Mouse (Mus musculus) heart, embryonic 12.5 days (tissue): ENCODE measurements around the gene Ehf. TPM values are rescaled to one million over a fixed set of nuclear protein-coding genes. Genes with fewer than 3 reads are reported as not detected.

ENCODE experiments used
- ATAC-seq: fragments of 200-750 bp; cut with Nextera tagmentation; 2 replicates; pipeline ENCODE4 v1.8.0; 2017; ENCODE audit warnings: moderate TSS enrichment, moderate library complexity; ENCODE audit not compliant: insufficient number of reproducible peaks, low FRiP score
- H3K27ac ChIP-seq: fragments of 300-500 bp; sonication (generic); 2 replicates; pipeline ENCODE4 v1.5.1; 2016; ENCODE audit warnings: mild to moderate bottlenecking, moderate library complexity; ENCODE audit not compliant: poor library complexity, severe bottlenecking
- H3K27me3 ChIP-seq: fragments of 300-500 bp; sonication (generic); replicated peaks from 2 replicates; pipeline ENCODE4 v1.6.1; 2016; ENCODE audit warnings: mild to moderate bottlenecking, moderate library complexity
- H3K36me3 ChIP-seq: fragments of 300-500 bp; sonication (generic); 2 replicates; pipeline ENCODE4 v1.6.1; 2016; ENCODE audit warnings: mild to moderate bottlenecking, moderate library complexity
- H3K4me1 ChIP-seq: fragments of 300-500 bp; sonication (generic); replicated peaks from 2 replicates; pipeline ENCODE4 v1.6.1; 2016; ENCODE audit warnings: mild to moderate bottlenecking
- H3K4me2 ChIP-seq: fragments of 300-500 bp; sonication (generic); 2 replicates; pipeline ENCODE4 v1.6.1; 2016; ENCODE audit warnings: mild to moderate bottlenecking, moderate library complexity
- H3K4me3 ChIP-seq: fragments of 300-500 bp; sonication (generic); 2 replicates; pipeline ENCODE4 v1.5.1; 2016; ENCODE audit warnings: mild to moderate bottlenecking
- H3K9ac ChIP-seq: fragments of 300-500 bp; sonication (generic); 2 replicates; pipeline ENCODE4 v1.6.1; 2016; ENCODE audit warnings: mild to moderate bottlenecking, moderate library complexity
- H3K9me3 ChIP-seq: fragments of 300-500 bp; sonication (generic); replicated peaks from 2 replicates; pipeline ENCODE4 v1.6.1; 2016; ENCODE audit warnings: mild to moderate bottlenecking, moderate library complexity
- WGBS: fragments of 180-500 bp; shearing (Covaris S2); methylation state at CpG from one replicate; pipeline ENCODE4 v1.1.7; 2016; 5-methylcytosine and 5-hydroxymethylcytosine counted together
- polyA plus RNA-seq: library from polyadenylated mRNA; unstranded; fragments of >200 nt; fragmentation: Nextera tagmentation; extraction: Ambion mirVana; gene quantifications from 2 replicates; pipeline ENCODE4 v1.2.1, GENCODE M21; 2016

The Ehf gene
- polyA plus RNA-seq = 0.26 TPM in 1 of 2 replicates, not detected in the other

- Histone ChIP-seq H3K4me1 (peaks cover 9% of the 10 kb centered on the region), H3K36me3 (no peaks in the 10 kb centered on the region), H3K27ac (no peak within 1 kb of the TSS), H3K9me3 (no peaks in the 10 kb centered on the region), H3K27me3 (peaks cover 16% of the 10 kb centered on the region), H3K4me2 (no peak within 1 kb of the TSS), H3K4me3 (no peak within 1 kb of the TSS), H3K9ac (no peak within 1 kb of the TSS)
- ATAC-seq = no peak
- WGBS = 39% methylated on average over 9 of the region's 9 CpGs
These were observed at the start of gene Ehf for GRCm38 (mm10) chr2:103303132-103303531. Gene Ehf, minus strand, starts transcription at chr2:103303278.

- no peak overlapping the region for H3K27ac ChIP-seq
- peaks cover 4% of the 10 kb centered on the region; the same call in 1 of the 2 replicates for H3K27me3 ChIP-seq
- H3K9me3 ChIP-seq = no peaks in the 10 kb centered on the region
- H3K36me3 ChIP-seq = no peaks in the 10 kb centered on the region
- no peak for ATAC-seq
- no peak overlapping the region for H3K4me3 ChIP-seq
- 0% methylated on average over 5 of the region's 5 CpGs for WGBS
- H3K4me2 ChIP-seq = peak overlapping the region; percentile 55
- peaks cover 3% of the 10 kb centered on the region; the same call in 1 of the 2 replicates for H3K4me1 ChIP-seq
- H3K9ac ChIP-seq = no peak overlapping the region
These were observed 44.4 kb upstream of the Ehf start for GRCm38 (mm10) chr2:103347417-103347891.

- ATAC-seq = no peak
- Histone ChIP-seq H3K4me2 (no peak overlapping the region), H3K4me3 (no peak overlapping the region), H3K4me1 (peaks cover 3% of the 10 kb centered on the region; the same call in 1 of the 2 replicates), H3K9ac (no peak overlapping the region), H3K27me3 (peaks cover 4% of the 10 kb centered on the region; the same call in 1 of the 2 replicates), H3K9me3 (no peaks in the 10 kb centered on the region), H3K27ac (no peak overlapping the region), H3K36me3 (no peaks in the 10 kb centered on the region)
- 73% methylated on average over 3 of the region's 3 CpGs for WGBS
These were observed 43.7 kb upstream of the Ehf start for GRCm38 (mm10) chr2:103346751-103347289.

- Histone ChIP-seq H3K27ac (no peak overlapping the region), H3K4me3 (no peak overlapping the region), H3K9ac (no peak overlapping the region), H3K4me2 (no peak overlapping the region), H3K27me3 (peaks cover 4% of the 10 kb centered on the region; the same call in 1 of the 2 replicates), H3K36me3 (no peaks in the 10 kb centered on the region), H3K9me3 (no peaks in the 10 kb centered on the region), H3K4me1 (peaks cover 3% of the 10 kb centered on the region; the same call in 1 of the 2 replicates)
- ATAC-seq = no peak
- WGBS = 78% methylated on average over 7 of the region's 7 CpGs
These were observed 40.5 kb upstream of the Ehf start for GRCm38 (mm10) chr2:103343611-103344010.

GRCm38 (mm10) chr2:103342123-103342522, 39.0 kb upstream of the Ehf start:
- no peak overlapping the region for H3K4me3 ChIP-seq
- ATAC-seq = no peak
- H3K9ac ChIP-seq = no peak overlapping the region
- no peaks in the 10 kb centered on the region for H3K36me3 ChIP-seq
- peaks cover 4% of the 10 kb centered on the region; the same call in 1 of the 2 replicates for H3K27me3 ChIP-seq
- H3K9me3 ChIP-seq = no peaks in the 10 kb centered on the region
- no peak overlapping the region for H3K4me2 ChIP-seq
- H3K27ac ChIP-seq = no peak overlapping the region
- no peaks in the 10 kb centered on the region for H3K4me1 ChIP-seq
- WGBS = 83% methylated on average over 1 of the region's 1 CpGs

GRCm38 (mm10) chr2:103341375-103341971, 38.4 kb upstream of the Ehf start:
- H3K27ac ChIP-seq = no peak overlapping the region
- ATAC-seq = no peak
- no peaks in the 10 kb centered on the region for H3K4me1 ChIP-seq
- no peak overlapping the region for H3K4me3 ChIP-seq
- no peaks in the 10 kb centered on the region for H3K27me3 ChIP-seq
- no peak overlapping the region for H3K4me2 ChIP-seq
- WGBS = 85% methylated on average over 1 of the region's 1 CpGs
- H3K9ac ChIP-seq = no peak overlapping the region
- H3K36me3 ChIP-seq = no peaks in the 10 kb centered on the region
- H3K9me3 ChIP-seq = no peaks in the 10 kb centered on the region

GRCm38 (mm10) chr2:103338706-103339105, 35.6 kb upstream of the Ehf start:
- no peak overlapping the region for H3K27ac ChIP-seq
- H3K27me3 ChIP-seq = no peaks in the 10 kb centered on the region
- H3K36me3 ChIP-seq = no peaks in the 10 kb centered on the region
- H3K4me1 ChIP-seq = no peaks in the 10 kb centered on the region
- H3K4me2 ChIP-seq = no peak overlapping the region
- 80% methylated on average over 6 of the region's 6 CpGs for WGBS
- no peak for ATAC-seq
- H3K4me3 ChIP-seq = no peak overlapping the region
- no peaks in the 10 kb centered on the region for H3K9me3 ChIP-seq
- H3K9ac ChIP-seq = no peak overlapping the region

GRCm38 (mm10) chr2:103337370-103337769, 34.3 kb upstream of the Ehf start:
- H3K27me3 ChIP-seq = no peaks in the 10 kb centered on the region
- H3K36me3 ChIP-seq = no peaks in the 10 kb centered on the region
- H3K4me2 ChIP-seq = no peak overlapping the region
- H3K4me1 ChIP-seq = no peaks in the 10 kb centered on the region
- no peak overlapping the region for H3K4me3 ChIP-seq
- H3K9me3 ChIP-seq = no peaks in the 10 kb centered on the region
- ATAC-seq = no peak
- H3K27ac ChIP-seq = no peak overlapping the region
- 63% methylated on average over 3 of the region's 3 CpGs for WGBS
- H3K9ac ChIP-seq = no peak overlapping the region

GRCm38 (mm10) chr2:103336621-103337020, 33.5 kb upstream of the Ehf start:
- Histone ChIP-seq H3K4me3 (no peak overlapping the region), H3K36me3 (no peaks in the 10 kb centered on the region), H3K4me1 (no peaks in the 10 kb centered on the region), H3K9me3 (no peaks in the 10 kb centered on the region), H3K27me3 (no peaks in the 10 kb centered on the region), H3K27ac (no peak overlapping the region), H3K4me2 (no peak overlapping the region), H3K9ac (no peak overlapping the region)
- no peak for ATAC-seq
- 73% methylated on average over 11 of the region's 11 CpGs for WGBS

- no peak for ATAC-seq
- Histone ChIP-seq H3K27ac (no peak overlapping the region), H3K9ac (no peak overlapping the region), H3K4me2 (no peak overlapping the region), H3K27me3 (no peaks in the 10 kb centered on the region), H3K4me1 (no peaks in the 10 kb centered on the region), H3K9me3 (no peaks in the 10 kb centered on the region), H3K4me3 (no peak overlapping the region), H3K36me3 (no peaks in the 10 kb centered on the region)
- 86% methylated on average over 3 of the region's 3 CpGs for WGBS
These were observed 32.9 kb upstream of the Ehf start for GRCm38 (mm10) chr2:103336000-103336399.

- no peaks in the 10 kb centered on the region for H3K36me3 ChIP-seq
- H3K9me3 ChIP-seq = no peaks in the 10 kb centered on the region
- no peaks in the 10 kb centered on the region for H3K27me3 ChIP-seq
- WGBS = 83% methylated on average over 3 of the region's 3 CpGs
- H3K4me1 ChIP-seq = peaks cover 5% of the 10 kb centered on the region; the same call in 1 of the 2 replicates
- H3K4me2 ChIP-seq = no peak overlapping the region
- ATAC-seq = no peak
- H3K27ac ChIP-seq = no peak overlapping the region
- no peak overlapping the region for H3K4me3 ChIP-seq
- no peak overlapping the region for H3K9ac ChIP-seq
These were observed 28.7 kb upstream of the Ehf start for GRCm38 (mm10) chr2:103331666-103332191.
